Comparison of ENCODE assay signal across 8 mouse cellular contexts in the genomic region with DNA sequence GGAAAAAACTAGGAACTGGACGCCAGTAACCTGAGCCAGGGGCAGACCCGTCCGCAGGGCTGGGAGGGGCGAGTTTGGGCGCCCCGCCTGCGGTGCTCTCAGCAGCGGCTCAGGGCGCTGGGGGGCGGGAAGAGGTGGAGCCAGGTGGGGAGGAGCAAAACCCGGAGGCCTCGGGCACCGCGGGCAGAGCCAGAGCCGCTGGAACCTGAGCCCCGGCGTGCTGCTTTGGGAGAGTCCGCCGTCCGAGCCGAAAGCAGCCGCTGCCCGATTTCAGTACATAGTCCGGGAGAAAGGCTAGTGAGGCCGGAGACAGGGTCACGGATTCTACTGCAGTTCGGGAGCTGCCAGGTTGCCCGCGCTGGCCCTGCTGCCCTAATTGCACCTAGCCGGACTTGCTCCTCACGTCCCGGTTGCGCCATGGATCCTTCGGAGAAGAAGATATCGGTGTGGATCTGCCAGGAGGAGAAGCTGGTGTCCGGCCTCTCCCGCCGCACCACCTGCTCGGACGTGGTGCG. TPM values are rescaled to one million over a fixed set of nuclear protein-coding genes. Genes with fewer than 3 reads are reported as not detected.
DNase-seq lines count a peak whose midpoint lies in the region; ATAC-seq and TF ChIP-seq lines count a peak whose summit lies in the region.

TSS of gene Rassf10 (plus strand) at position 186 of the 515 bp plus-strand sequence.

- DNase-seq in cerebellum, adult 11 months = peak; percentile 29
- peak; percentile 81 for DNase-seq in gastrocnemius, postnatal 25 days
- peak; percentile 73 for DNase-seq in limb, embryonic 14.5 days (ENCODE audit: low spot score)
- peak; percentile 97 for DNase-seq in stomach, postnatal 0 days (ENCODE audit: low spot score)

- H3K36me3 ChIP-seq in hindbrain, embryonic 16.5 days (ENCODE audit: control insufficient read depth, insufficient read depth, low read length) = no peaks in the 10 kb centered on the region
- H3K36me3 ChIP-seq in limb, embryonic 14.5 days (ENCODE audit: control insufficient read depth, insufficient read depth, low read length) = no peaks in the 10 kb centered on the region
- H3K36me3 ChIP-seq in midbrain, embryonic 13.5 days = no peaks in the 10 kb centered on the region
- no peaks in the 10 kb centered on the region for H3K36me3 ChIP-seq in stomach, postnatal 0 days (ENCODE audit: control insufficient read depth, insufficient read depth, low read length)

- ATAC-seq in cerebellum, adult (ENCODE audit: insufficient number of reproducible peaks, low FRiP score, low TSS enrichment) = no peak
- ATAC-seq in common myeloid progenitor, adult 5-6 weeks (replicated peaks; ENCODE audit: low read depth, poor library complexity, severe bottlenecking) = peak; percentile 83
- peak; percentile 83 for ATAC-seq in hindbrain, embryonic 16.5 days
- peak; percentile 88 for ATAC-seq in limb, embryonic 14.5 days (ENCODE audit: low FRiP score, low read depth)
- ATAC-seq in midbrain, embryonic 13.5 days = peak; percentile 70
- peak; percentile 96 for ATAC-seq in stomach, postnatal 0 days (ENCODE audit: low FRiP score, low TSS enrichment)

- peak within 1 kb of the TSS; percentile 58 for H3K9ac ChIP-seq in hindbrain, embryonic 16.5 days (ENCODE audit: low read depth, low read length)
- peak within 1 kb of the TSS; percentile 40 for H3K9ac ChIP-seq in limb, embryonic 14.5 days (ENCODE audit: low read depth, low read length, severe bottlenecking)
- peak within 1 kb of the TSS; percentile 62 for H3K9ac ChIP-seq in midbrain, embryonic 13.5 days (replicated peaks)
- H3K9ac ChIP-seq in stomach, postnatal 0 days (ENCODE audit: low read length) = peak within 1 kb of the TSS; percentile 72

- WGBS in hindbrain, embryonic 16.5 days = 1% methylated on average over 39 of the region's 41 CpGs
- 0% methylated on average over 41 of the region's 41 CpGs for WGBS in limb, embryonic 14.5 days
- WGBS in midbrain, embryonic 13.5 days = under 1% methylated on average over 41 of the region's 41 CpGs
- 1% methylated on average over 37 of the region's 41 CpGs for WGBS in stomach, postnatal 0 days

- peak within 1 kb of the TSS; percentile 64 for H3K4me2 ChIP-seq in hindbrain, embryonic 16.5 days (ENCODE audit: low read length)
- H3K4me2 ChIP-seq in limb, embryonic 14.5 days (replicated peaks; ENCODE audit: low read depth, low read length, severe bottlenecking) = peak within 1 kb of the TSS; percentile 91
- peak within 1 kb of the TSS; percentile 81 for H3K4me2 ChIP-seq in midbrain, embryonic 13.5 days (replicated peaks)
- H3K4me2 ChIP-seq in stomach, postnatal 0 days (replicated peaks; ENCODE audit: low read depth) = peak within 1 kb of the TSS; percentile 86

- peak within 1 kb of the TSS; percentile 41 for H3K4me3 ChIP-seq in hindbrain, embryonic 16.5 days (ENCODE audit: low read length)
- peak within 1 kb of the TSS; percentile 51 for H3K4me3 ChIP-seq in limb, embryonic 14.5 days (replicated peaks; ENCODE audit: low read length)
- peak within 1 kb of the TSS; percentile 50 for H3K4me3 ChIP-seq in midbrain, embryonic 13.5 days (replicated peaks)
- peak within 1 kb of the TSS; percentile 58 for H3K4me3 ChIP-seq in stomach, postnatal 0 days (ENCODE audit: low read depth, low read length)

- no peaks in the 10 kb centered on the region for H3K9me3 ChIP-seq in hindbrain, embryonic 16.5 days (ENCODE audit: control insufficient read depth, low read length)
- no peaks in the 10 kb centered on the region for H3K9me3 ChIP-seq in limb, embryonic 14.5 days (ENCODE audit: control insufficient read depth, low read length)
- H3K9me3 ChIP-seq in midbrain, embryonic 13.5 days = no peaks in the 10 kb centered on the region
- no peaks in the 10 kb centered on the region for H3K9me3 ChIP-seq in stomach, postnatal 0 days (ENCODE audit: control insufficient read depth, low read length)

- no peak for TF ChIP-seq EP300 in stomach, postnatal 0 days (optimal IDR thresholded peaks at IDR 0.05)

- H3K27ac ChIP-seq in hindbrain, embryonic 16.5 days (ENCODE audit: low read depth, low read length) = no peak within 1 kb of the TSS
- H3K27ac ChIP-seq in limb, embryonic 14.5 days (replicated peaks; ENCODE audit: low read depth, low read length) = no peak within 1 kb of the TSS
- no peak within 1 kb of the TSS for H3K27ac ChIP-seq in midbrain, embryonic 13.5 days
- H3K27ac ChIP-seq in stomach, postnatal 0 days (replicated peaks) = peak within 1 kb of the TSS; percentile 67; the same call in 1 of the 2 replicates

- peaks cover 19% of the 10 kb centered on the region for H3K27me3 ChIP-seq in hindbrain, embryonic 16.5 days (replicated peaks; ENCODE audit: control insufficient read depth, insufficient read depth, low read length)
- peaks cover 33% of the 10 kb centered on the region for H3K27me3 ChIP-seq in limb, embryonic 14.5 days (ENCODE audit: control insufficient read depth, insufficient read depth, low read length)
- peaks cover 66% of the 10 kb centered on the region for H3K27me3 ChIP-seq in midbrain, embryonic 13.5 days
- no peaks in the 10 kb centered on the region; the same call in 1 of the 2 replicates for H3K27me3 ChIP-seq in stomach, postnatal 0 days (ENCODE audit: control insufficient read depth, insufficient read depth, low read length)

- TF ChIP-seq CTCF in stomach, postnatal 0 days (IDR thresholded peaks at IDR 0.05; ENCODE audit: low read depth) = 0 out of 2 replicates have a peak, but pooled peaks have one; percentile 12

- no peak for TF ChIP-seq POLR2A in limb, embryonic 14.5 days (IDR thresholded peaks at IDR 0.05; ENCODE audit: borderline replicate concordance, extremely low read depth, insufficient read depth, insufficient read length)

- peaks cover 17% of the 10 kb centered on the region; the same call in 1 of the 2 replicates for H3K4me1 ChIP-seq in hindbrain, embryonic 16.5 days (ENCODE audit: control insufficient read depth, insufficient read depth, low read depth, low read length)
- peaks cover 13% of the 10 kb centered on the region; the same call in 1 of the 2 replicates for H3K4me1 ChIP-seq in limb, embryonic 14.5 days (ENCODE audit: control insufficient read depth, insufficient read depth, low read length)
- peaks cover 22% of the 10 kb centered on the region for H3K4me1 ChIP-seq in midbrain, embryonic 13.5 days (replicated peaks)
- no peaks in the 10 kb centered on the region; the same call in 1 of the 2 replicates for H3K4me1 ChIP-seq in stomach, postnatal 0 days (replicated peaks; ENCODE audit: control insufficient read depth, insufficient read depth)

RNA-seq across cellular contexts. Expression of gene Rassf10, which starts in this region (rescaled TPM):
- total RNA-seq in common myeloid progenitor, adult 5-6 weeks (2017) = not detected in 2 replicates
- total RNA-seq in gastrocnemius, postnatal 25 days (2021) = under 1 TPM; 0.43 to 0.67 TPM
- polyA plus RNA-seq in hindbrain, embryonic 16.5 days (2015; fragmentation: Nextera tagmentation; extraction: Ambion mirVana) = 3.7 and 3.9 TPM in 2 replicates
- polyA plus RNA-seq in limb, embryonic 14.5 days (2012; rRNA removed) = 1.5 and 2.1 TPM in 2 replicates
- polyA plus RNA-seq in limb, embryonic 14.5 days (2014; fragmentation: Nextera tagmentation; extraction: Ambion mirVana) = 4.5 and 5.1 TPM in 2 replicates
- polyA plus RNA-seq in midbrain, embryonic 13.5 days (2015; fragmentation: Nextera tagmentation; extraction: Ambion mirVana) = 1.9 and 2.4 TPM in 2 replicates
- polyA plus RNA-seq in stomach, postnatal 0 days (2015; fragmentation: Nextera tagmentation; extraction: Ambion mirVana) = 6.8 and 7.7 TPM in 2 replicates

Comparison
In these comparisons a context has a peak if more than half of its experiments do, and no peak if none do; other contexts are left out.
1. Peak in ATAC-seq in common myeloid progenitor, adult 5-6 weeks; RNA of the gene not detected or under 1 TPM.
2. Peak in DNase-seq in gastrocnemius, postnatal 25 days; RNA of the gene not detected or under 1 TPM.
3. DNase-seq: peak in every context shown above with its lines; median percentile 97 in stomach, postnatal 0 days; 81 in gastrocnemius, postnatal 25 days; 73 in limb, embryonic 14.5 days; 29 in cerebellum, adult 11 months.